Mouse (Mus musculus) hindbrain, embryonic 13.5 days (tissue): ENCODE data around the gene Mtcl1. TPM values are rescaled to one million over a fixed set of nuclear protein-coding genes. Genes with fewer than 3 reads are reported as not detected.

Experiments
- ATAC-seq: fragments of 200-750 bp; cut with Nextera tagmentation; 2 replicates; pipeline ENCODE4 v1.8.0; 2017; ENCODE audit warnings: moderate TSS enrichment; ENCODE audit not compliant: low FRiP score
- H3K27ac ChIP-seq: fragments of 300-500 bp; sonication (generic); 2 replicates; pipeline ENCODE4 v1.5.1; 2015; ENCODE audit warnings: inconsistent platforms, mild to moderate bottlenecking, moderate library complexity
- H3K27me3 ChIP-seq: fragments of 300-500 bp; sonication (generic); 2 replicates; pipeline ENCODE4 v1.6.1; 2015; ENCODE audit warnings: mild to moderate bottlenecking, inconsistent platforms
- H3K36me3 ChIP-seq: fragments of 300-500 bp; sonication (generic); 2 replicates; pipeline ENCODE4 v1.6.1; 2015; ENCODE audit warnings: mild to moderate bottlenecking, inconsistent platforms
- H3K4me1 ChIP-seq: fragments of 300-500 bp; sonication (generic); replicated peaks from 2 replicates; pipeline ENCODE4 v1.6.1; 2015; ENCODE audit warnings: inconsistent platforms
- H3K4me2 ChIP-seq: fragments of 300-500 bp; sonication (generic); 2 replicates; pipeline ENCODE4 v1.6.1; 2015; ENCODE audit warnings: inconsistent platforms, mild to moderate bottlenecking, moderate library complexity
- H3K4me3 ChIP-seq: fragments of 300-500 bp; sonication (generic); 2 replicates; pipeline ENCODE4 v1.5.1; 2015; ENCODE audit warnings: mild to moderate bottlenecking, inconsistent platforms
- H3K9ac ChIP-seq: fragments of 300-500 bp; sonication (generic); 2 replicates; pipeline ENCODE4 v1.6.1; 2015; ENCODE audit warnings: mild to moderate bottlenecking, inconsistent platforms
- H3K9me3 ChIP-seq: fragments of 300-500 bp; sonication (generic); 2 replicates; pipeline ENCODE4 v1.6.1; 2016; ENCODE audit warnings: inconsistent platforms
- WGBS: fragments of 180-500 bp; shearing (Covaris S2); methylation state at CpG from one replicate; pipeline ENCODE4 v1.1.7; 2015; 5-methylcytosine and 5-hydroxymethylcytosine counted together
- polyA plus RNA-seq: library from polyadenylated mRNA; unstranded; fragments of >200 nt; fragmentation: Nextera tagmentation; extraction: Ambion mirVana; gene quantifications from 2 replicates; pipeline ENCODE4 v1.2.1, GENCODE M21; 2015

The Mtcl1 gene
- polyA plus RNA-seq, 1 experiment from 2014 or later = 50.9 TPM

- peak overlapping the region; percentile 48 for H3K4me2 ChIP-seq
Measured at GRCm38 (mm10) chr17:66479311-66479710, 29.8 kb upstream of the Mtcl1 start.

GRCm38 (mm10) chr17:66473205-66473604, 23.7 kb upstream of the Mtcl1 start:
- H3K9ac ChIP-seq = no peak overlapping the region
- no peak for ATAC-seq
- WGBS = 95% methylated on average over 1 of the region's 1 CpGs

More at GRCm38 (mm10) chr17:66479311-66479710, 29.8 kb upstream of the Mtcl1 start:
- WGBS = 4% methylated on average over 13 of the region's 13 CpGs
- Histone ChIP-seq H3K9ac (peak overlapping the region; percentile 60), H3K9me3 (peaks cover 2% of the 10 kb centered on the region; the same call in 1 of the 2 replicates), H3K27ac (peak overlapping the region; percentile 86), H3K27me3 (no peaks in the 10 kb centered on the region), H3K36me3 (no peaks in the 10 kb centered on the region), H3K4me3 (peak overlapping the region; percentile 23), H3K4me1 (peaks cover 30% of the 10 kb centered on the region)
- ATAC-seq = peak; percentile 93

GRCm38 (mm10) chr17:66471775-66472174, 22.2 kb upstream of the Mtcl1 start:
- WGBS = 82% methylated on average over 5 of the region's 5 CpGs
- ATAC-seq = no peak

More at GRCm38 (mm10) chr17:66473205-66473604, 23.7 kb upstream of the Mtcl1 start:
- H3K36me3 ChIP-seq = no peaks in the 10 kb centered on the region
- H3K27me3 ChIP-seq = no peaks in the 10 kb centered on the region
- no peak overlapping the region for H3K4me2 ChIP-seq
- no peak overlapping the region for H3K4me3 ChIP-seq
- H3K4me1 ChIP-seq = 0 out of 2 replicates have a peak, but pooled peaks cover 8% of the 10 kb centered on the region
- no peak overlapping the region for H3K27ac ChIP-seq
- peaks cover 4% of the 10 kb centered on the region; the same call in 1 of the 2 replicates for H3K9me3 ChIP-seq

GRCm38 (mm10) chr17:66471252-66471651, 21.7 kb upstream of the Mtcl1 start:
- ATAC-seq = no peak
- Histone ChIP-seq H3K4me2 (no peak overlapping the region), H3K4me3 (no peak overlapping the region), H3K27ac (no peak overlapping the region), H3K9me3 (peaks cover 4% of the 10 kb centered on the region; the same call in 1 of the 2 replicates), H3K9ac (no peak overlapping the region), H3K4me1 (0 out of 2 replicates have a peak, but pooled peaks cover 8% of the 10 kb centered on the region), H3K36me3 (no peaks in the 10 kb centered on the region), H3K27me3 (no peaks in the 10 kb centered on the region)
- WGBS = 83% methylated on average over 4 of the region's 4 CpGs

More at GRCm38 (mm10) chr17:66471775-66472174, 22.2 kb upstream of the Mtcl1 start:
- Histone ChIP-seq H3K4me3 (no peak overlapping the region), H3K4me2 (no peak overlapping the region), H3K36me3 (no peaks in the 10 kb centered on the region), H3K4me1 (0 out of 2 replicates have a peak, but pooled peaks cover 8% of the 10 kb centered on the region), H3K9me3 (peaks cover 4% of the 10 kb centered on the region; the same call in 1 of the 2 replicates), H3K27me3 (no peaks in the 10 kb centered on the region), H3K9ac (no peak overlapping the region), H3K27ac (no peak overlapping the region)

- 0 out of 2 replicates have a peak overlapping the region, but pooled peaks have one; percentile 36 for H3K27ac ChIP-seq
- ATAC-seq = no peak
- no peaks in the 10 kb centered on the region for H3K36me3 ChIP-seq
- no peaks in the 10 kb centered on the region for H3K27me3 ChIP-seq
- 42% methylated on average over 8 of the region's 8 CpGs for WGBS
- H3K9me3 ChIP-seq = peaks cover 4% of the 10 kb centered on the region; the same call in 1 of the 2 replicates
- no peak overlapping the region for H3K4me2 ChIP-seq
- H3K4me3 ChIP-seq = no peak overlapping the region
- no peak overlapping the region for H3K9ac ChIP-seq
- 0 out of 2 replicates have a peak, but pooled peaks cover 8% of the 10 kb centered on the region for H3K4me1 ChIP-seq
Measured at GRCm38 (mm10) chr17:66470020-66470419, 20.5 kb upstream of the Mtcl1 start.

GRCm38 (mm10) chr17:66457278-66457677, 7.7 kb upstream of the Mtcl1 start:
- Histone ChIP-seq H3K27me3 (no peaks in the 10 kb centered on the region), H3K4me1 (no peaks in the 10 kb centered on the region), H3K36me3 (no peaks in the 10 kb centered on the region), H3K27ac (no peak overlapping the region), H3K9me3 (no peaks in the 10 kb centered on the region), H3K4me3 (no peak overlapping the region), H3K4me2 (no peak overlapping the region), H3K9ac (no peak overlapping the region)
- no peak for ATAC-seq
- 36% methylated on average over 1 of the region's 1 CpGs for WGBS

- no peaks in the 10 kb centered on the region for H3K27me3 ChIP-seq
- no peak for ATAC-seq
- no peaks in the 10 kb centered on the region for H3K36me3 ChIP-seq
- peaks cover 39% of the 10 kb centered on the region for H3K4me1 ChIP-seq
- no peak overlapping the region for H3K9ac ChIP-seq
- 0 out of 2 replicates have a peak overlapping the region, but pooled peaks have one; percentile 96 for H3K4me3 ChIP-seq
- WGBS = under 1% methylated on average over 11 of the region's 11 CpGs
- peak overlapping the region; percentile 92 for H3K4me2 ChIP-seq
- no peak overlapping the region for H3K27ac ChIP-seq
- H3K9me3 ChIP-seq = no peaks in the 10 kb centered on the region
Measured at GRCm38 (mm10) chr17:66451143-66451542, 1.6 kb upstream of the Mtcl1 start.

GRCm38 (mm10) chr17:66450526-66451070, 1.0 kb upstream of the Mtcl1 start:
- Histone ChIP-seq H3K27me3 (no peaks in the 10 kb centered on the region), H3K4me1 (peaks cover 45% of the 10 kb centered on the region), H3K4me2 (peak overlapping the region; percentile 92), H3K4me3 (peak overlapping the region; percentile 96), H3K9me3 (no peaks in the 10 kb centered on the region), H3K27ac (peak overlapping the region; percentile 97; the same call in 1 of the 2 replicates), H3K9ac (peak overlapping the region; percentile 99), H3K36me3 (no peaks in the 10 kb centered on the region)
- no peak for ATAC-seq
- 4% methylated on average over 18 of the region's 18 CpGs for WGBS

GRCm38 (mm10) chr17:66448421-66449405, 837 bp downstream of the Mtcl1 start:
- Histone ChIP-seq H3K4me2 (peak overlapping the region; percentile 92), H3K27ac (peak overlapping the region; percentile 97), H3K4me3 (peak overlapping the region; percentile 96), H3K36me3 (no peaks in the 10 kb centered on the region), H3K27me3 (no peaks in the 10 kb centered on the region), H3K4me1 (peaks cover 64% of the 10 kb centered on the region), H3K9ac (peak overlapping the region; percentile 99), H3K9me3 (no peaks in the 10 kb centered on the region)
- WGBS = under 1% methylated on average over 105 of the region's 136 CpGs
- ATAC-seq = peak; percentile 24; the same call in 1 of the 2 replicates

GRCm38 (mm10) chr17:66447978-66448377, 1.6 kb downstream of the Mtcl1 start:
- no peak for ATAC-seq
- WGBS = under 1% methylated on average over 13 of the region's 13 CpGs
- Histone ChIP-seq H3K27me3 (no peaks in the 10 kb centered on the region), H3K27ac (peak overlapping the region; percentile 97), H3K36me3 (no peaks in the 10 kb centered on the region), H3K9me3 (no peaks in the 10 kb centered on the region), H3K4me1 (peaks cover 70% of the 10 kb centered on the region), H3K9ac (peak overlapping the region; percentile 99), H3K4me3 (peak overlapping the region; percentile 96), H3K4me2 (peak overlapping the region; percentile 92)

- Histone ChIP-seq H3K4me3 (peak overlapping the region; percentile 96), H3K4me1 (peaks cover 77% of the 10 kb centered on the region), H3K27ac (peak overlapping the region; percentile 93), H3K4me2 (peak overlapping the region; percentile 92), H3K9me3 (no peaks in the 10 kb centered on the region), H3K27me3 (no peaks in the 10 kb centered on the region), H3K36me3 (no peaks in the 10 kb centered on the region), H3K9ac (peak overlapping the region; percentile 99)
- 14% methylated on average over 7 of the region's 7 CpGs for WGBS
- no peak for ATAC-seq
Measured at GRCm38 (mm10) chr17:66447007-66447312, 2.6 kb downstream of the Mtcl1 start.
